Mouse (Mus musculus) layer of hippocampus, adult 2 months (tissue): ENCODE results near the gene Rps28. TPM values are rescaled to one million over a fixed set of nuclear protein-coding genes. Genes with fewer than 3 reads are reported as not detected.

Source experiments
- DNase-seq, 2 experiments: peaks; one replicate each; pipeline ENCODE4 v3.0.0; 2022; ENCODE audit warnings: low spot score in 2 of 2
- H3K27ac ChIP-seq: fragments of 200-600 bp; 2 replicates; pipeline ENCODE4 v1.8.1; 2022
- H3K4me3 ChIP-seq: fragments of 200-600 bp; 2 replicates; pipeline ENCODE4 v1.8.1; 2022; ENCODE audit warnings: mild to moderate bottlenecking
- CTCF ChIP-seq: fragments of 200-600 bp; conservative IDR thresholded peaks from 2 replicates; pipeline ENCODE4 v1.8.1; 2022; ENCODE audit warnings: antibody characterized with exemption, mild to moderate bottlenecking, moderate library complexity
- total RNA-seq, 2 experiments: library from RNA; stranded (reverse); gene quantifications; 2 replicates each; pipeline ENCODE4 v1.2.3; 2021

Gene Rps28
- total RNA-seq, 2 experiments from 2014 or later, result 723 to 770 TPM

DNA sequence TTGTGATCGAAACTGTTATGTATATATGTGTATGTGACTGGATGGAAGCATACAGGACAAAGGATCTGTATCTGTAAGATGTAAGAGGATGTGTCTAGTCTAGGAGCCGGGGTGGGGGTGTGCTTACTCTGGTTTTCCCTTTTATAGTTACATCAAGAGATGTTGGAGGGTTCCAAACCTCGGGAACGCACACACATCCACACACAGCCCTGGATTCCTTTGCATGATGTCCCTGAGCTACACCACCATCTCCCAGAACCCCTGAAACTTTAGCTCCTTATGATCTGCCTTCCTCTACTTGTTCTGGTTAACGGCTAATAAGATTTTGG, 44.4 kb downstream of the Rps28 start:
- peak overlapping the region; percentile 80 for H3K27ac ChIP-seq

DNA sequence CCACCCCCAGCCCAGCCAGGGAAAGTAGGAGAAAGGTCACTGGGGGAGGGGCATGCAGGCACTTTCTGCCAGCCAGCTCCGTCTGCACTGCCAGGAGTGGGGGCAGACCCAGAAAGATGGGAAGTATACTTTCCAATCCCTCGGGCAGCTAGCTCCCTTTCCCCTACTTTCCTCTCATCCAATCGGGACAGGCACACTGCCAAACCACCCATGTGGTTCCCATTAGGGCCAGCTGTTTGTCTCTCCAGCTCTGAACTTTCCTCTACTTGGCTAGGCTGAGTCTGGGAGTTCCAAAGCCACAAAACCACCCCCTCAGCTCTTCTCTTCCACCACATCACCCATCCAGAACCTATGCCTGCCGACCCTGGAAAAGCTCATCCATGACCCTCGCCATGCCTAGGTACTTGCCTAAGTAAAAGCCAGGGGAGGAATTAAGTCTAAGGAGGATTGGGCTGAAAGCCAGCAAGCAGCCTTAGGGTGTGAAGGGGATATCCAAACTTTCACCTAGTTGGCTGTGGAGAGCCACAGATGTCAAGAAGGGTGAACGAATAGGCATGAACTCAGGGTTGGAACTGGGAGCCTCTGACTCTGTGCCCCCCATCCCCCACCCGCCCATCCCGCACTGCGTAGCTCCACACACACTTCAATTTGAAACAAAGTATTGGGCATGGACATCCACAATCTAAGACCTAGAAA, 44.9 kb downstream of the Rps28 start:
- no peak for TF ChIP-seq CTCF
- peak; percentile 87 to 91 for DNase-seq
- Histone ChIP-seq H3K27ac (peak overlapping the region; percentile 80), H3K4me3 (peak overlapping the region; percentile 55; the same call in 1 of the 2 replicates)

More for the DNA sequence above, 44.4 kb downstream of the Rps28 start:
- DNase-seq, result no peak
- H3K4me3 ChIP-seq, result peak overlapping the region; percentile 55
- no peak for TF ChIP-seq CTCF

DNA sequence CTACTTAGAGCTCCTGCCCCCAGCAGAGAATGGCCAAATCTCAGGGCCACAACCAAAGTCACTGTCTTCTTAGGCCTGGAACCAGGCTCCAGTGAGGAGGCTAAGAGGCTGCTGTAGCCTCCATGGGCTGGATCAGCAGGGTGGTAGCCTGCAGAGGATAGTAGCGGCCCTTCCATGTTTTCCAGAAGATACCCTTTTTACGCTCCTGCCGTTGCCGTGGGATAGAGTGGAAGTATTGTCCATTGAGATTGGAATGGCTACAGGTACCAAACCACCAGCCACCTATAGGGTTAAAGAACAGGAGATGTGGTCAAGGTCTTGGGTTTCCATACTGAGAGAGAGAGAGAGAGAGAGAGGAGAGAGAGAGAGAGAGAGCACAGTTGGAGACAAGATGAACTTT, 49.1 kb downstream of the Rps28 start:
- DNase-seq, result no peak
- Histone ChIP-seq H3K4me3 (no peak overlapping the region), H3K27ac (no peak overlapping the region)
- TF ChIP-seq CTCF, result no peak

DNA sequence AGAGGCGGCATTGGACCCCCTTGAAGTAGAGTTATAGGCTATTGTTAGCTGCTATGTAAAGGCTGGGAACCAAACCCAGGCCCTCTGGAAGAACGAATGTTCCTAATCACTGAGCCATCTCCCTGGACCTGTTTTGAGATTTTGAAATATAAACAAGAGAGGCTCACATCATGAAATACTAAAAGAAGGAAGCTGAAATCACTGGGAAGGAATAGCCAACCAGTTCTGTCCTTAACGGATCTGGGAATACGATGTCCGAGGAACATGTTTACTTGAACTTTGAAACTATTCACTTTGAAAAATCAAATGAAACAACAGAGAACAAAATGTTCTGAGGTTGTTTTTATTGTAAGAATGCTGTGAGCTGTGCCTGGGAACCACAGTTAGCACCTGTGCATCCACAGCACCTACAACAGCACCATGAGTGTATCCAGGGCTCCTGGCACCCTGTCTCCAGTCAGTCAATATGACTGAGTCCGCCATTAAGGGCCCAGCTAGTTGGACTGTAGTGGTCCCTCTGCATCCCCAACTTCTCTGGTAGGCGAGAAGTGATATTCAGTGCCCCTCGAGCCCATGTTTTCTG, 49.7 kb downstream of the Rps28 start:
- no peak for DNase-seq
- no peak overlapping the region for H3K4me3 ChIP-seq
- no peak for TF ChIP-seq CTCF
- H3K27ac ChIP-seq, result no peak overlapping the region

DNA sequence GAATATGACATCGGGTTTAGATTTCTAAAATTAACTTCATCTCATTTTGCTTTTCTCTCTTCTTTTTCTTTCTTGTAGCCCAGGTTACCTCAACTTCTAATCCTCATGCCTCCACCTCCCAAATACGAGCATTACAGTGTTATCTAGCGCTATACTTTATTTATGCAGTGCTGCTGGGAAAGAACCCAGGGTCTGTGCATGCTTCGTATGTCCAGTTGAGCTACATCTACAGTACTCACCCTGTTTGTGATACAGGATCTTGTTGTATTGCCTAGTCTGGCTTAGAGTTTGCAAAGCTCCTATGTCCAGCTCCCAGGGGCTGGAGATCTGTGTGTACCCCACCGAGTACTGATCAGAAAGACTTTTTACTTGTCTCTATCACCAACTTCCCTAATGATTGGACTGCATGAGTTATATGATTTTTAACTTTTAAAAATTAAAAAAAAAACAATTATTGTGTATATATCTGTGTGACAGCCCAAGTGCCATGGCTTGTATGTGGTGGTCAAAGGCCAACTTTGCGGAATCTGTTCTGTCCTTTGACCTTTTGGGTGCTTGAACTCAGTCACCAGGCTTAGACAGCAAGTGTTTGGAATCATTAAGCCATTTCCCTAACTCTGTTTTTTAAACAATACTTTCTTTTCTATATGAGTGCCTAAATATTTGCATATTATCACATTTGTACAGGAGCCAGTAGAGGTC, 50.3 kb downstream of the Rps28 start:
- H3K27ac ChIP-seq, result no peak overlapping the region
- no peak overlapping the region for H3K4me3 ChIP-seq
- no peak for DNase-seq
- no peak for TF ChIP-seq CTCF

DNA sequence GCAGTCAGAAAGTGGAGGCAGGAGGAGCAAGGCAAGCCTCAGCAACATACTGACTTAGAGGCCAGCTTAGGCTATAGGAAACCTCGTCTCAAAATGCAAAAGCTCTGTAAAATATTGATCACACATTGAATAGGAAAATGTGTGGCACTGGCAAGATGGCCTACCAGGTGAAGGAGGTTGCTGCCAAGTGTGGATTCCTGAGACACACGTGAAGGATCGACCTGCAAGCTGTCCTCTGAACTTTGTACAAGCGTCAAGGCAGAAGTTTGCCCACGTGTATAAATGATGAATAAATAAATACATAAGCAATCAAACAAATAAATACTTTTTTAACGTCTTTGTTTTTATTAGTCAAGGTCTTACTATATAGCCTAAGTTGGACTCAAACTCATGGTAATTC, 50.9 kb downstream of the Rps28 start:
- TF ChIP-seq CTCF, result no peak
- no peak overlapping the region for H3K27ac ChIP-seq
- no peak overlapping the region for H3K4me3 ChIP-seq
- no peak for DNase-seq

DNA sequence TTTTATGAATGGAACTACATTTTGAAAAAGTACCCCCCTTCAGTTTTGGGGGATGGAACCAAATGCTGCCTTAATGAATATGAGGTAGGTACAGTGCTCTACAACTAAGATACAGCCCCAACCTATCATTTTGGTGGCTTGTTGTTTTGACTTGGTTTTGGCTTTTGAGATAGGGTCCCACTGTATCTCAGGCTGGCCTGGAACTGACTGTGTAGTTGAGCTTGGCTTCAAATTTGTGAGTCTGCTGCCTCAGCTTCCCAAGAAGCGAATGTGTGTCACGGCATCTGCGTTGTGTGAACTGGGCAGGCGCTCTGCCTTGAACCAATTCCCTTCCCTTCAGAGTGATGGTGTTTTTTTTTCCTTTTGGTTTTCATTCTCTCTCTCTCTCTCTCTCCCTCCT, 52.7 kb downstream of the Rps28 start:
- H3K4me3 ChIP-seq, result no peak overlapping the region
- no peak overlapping the region for H3K27ac ChIP-seq
- DNase-seq, result no peak
- no peak for TF ChIP-seq CTCF

Other genes with a start within 250 kb of the Rps28 start
- 10 to 100 TPM; 50.1 to 51.3 TPM for gene Zfp414, start 195.5 kb downstream of the Rps28 start, total RNA-seq
- gene Pram1, start 186.5 kb downstream of the Rps28 start, total RNA-seq, result under 1 TPM; 0.51 to 0.59 TPM
- gene Hnrnpm, start 137.7 kb downstream of the Rps28 start, total RNA-seq, result 100 to 1,000 TPM; 164 to 178 TPM
- gene March2, start 105.9 kb downstream of the Rps28 start, total RNA-seq, result 10 to 100 TPM; 84.7 to 86.1 TPM
- 100 to 1,000 TPM; 306 to 322 TPM for gene Rab11b, start 64.0 kb downstream of the Rps28 start, total RNA-seq
- 1 to 10 TPM; 4.1 to 4.2 TPM for gene Angptl4, start 42.7 kb downstream of the Rps28 start, total RNA-seq
- 10 to 100 TPM; 35.2 to 40.6 TPM for gene Kank3, start 14.0 kb downstream of the Rps28 start, total RNA-seq
- gene Ndufa7, start within 50 bp of the Rps28 start, total RNA-seq, result 100 to 1,000 TPM; 207 to 208 TPM
- gene Cd320, start 18.5 kb upstream of the Rps28 start, total RNA-seq, result 10 to 100 TPM; 22.6 to 25.0 TPM
- gene Gm7029, start 49.3 kb upstream of the Rps28 start, total RNA-seq, result not detected
- 1 to 10 TPM; 1.8 to 3.0 TPM for gene Kifc1, start 66.1 kb upstream of the Rps28 start, total RNA-seq
- under 1 TPM; 0.61 to 0.64 TPM for gene Platr17, start 80.6 kb upstream of the Rps28 start, total RNA-seq
- 10 to 100 TPM; 26.1 to 32.9 TPM for gene Daxx, start 84.9 kb upstream of the Rps28 start, total RNA-seq
- gene Tapbp, start 91.3 kb upstream of the Rps28 start, total RNA-seq, result 10 to 100 TPM; 30.2 to 40.1 TPM
- 10 to 100 TPM; 31.4 to 31.8 TPM for gene Zbtb22, start 91.3 kb upstream of the Rps28 start, total RNA-seq
- gene Rgl2, start 105.0 kb upstream of the Rps28 start, total RNA-seq, result 10 to 100 TPM; 68.9 to 76.4 TPM
- 10 to 100 TPM; 86.5 to 97.4 TPM for gene Pfdn6, start 115.8 kb upstream of the Rps28 start, total RNA-seq
- 10 to 100 TPM; 14.5 to 18.9 TPM for gene Wdr46, start 116.1 kb upstream of the Rps28 start, total RNA-seq
- gene B3galt4, start 126.9 kb upstream of the Rps28 start, total RNA-seq, result 1 to 10 TPM; 6.3 TPM
- 10 to 100 TPM; 84.3 to 92.5 TPM for gene Vps52, start 131.2 kb upstream of the Rps28 start, total RNA-seq
- 100 to 1,000 TPM; 310 to 336 TPM for gene Rps18, start 131.4 kb upstream of the Rps28 start, total RNA-seq
- 10 to 100 TPM; 20.7 to 22.5 TPM for gene H2-K1, start 175.8 kb upstream of the Rps28 start, total RNA-seq
- 10 to 100 TPM; 39.6 to 45.2 TPM for gene Ring1, start 200.1 kb upstream of the Rps28 start, total RNA-seq
- 10 to 100 TPM; 55.6 to 59.5 TPM for gene H2-Ke6, start 203.5 kb upstream of the Rps28 start, total RNA-seq
- 10 to 100 TPM; 97.7 to 98.9 TPM for gene Slc39a7, start 207.1 kb upstream of the Rps28 start, total RNA-seq
- gene Rxrb, start 207.2 kb upstream of the Rps28 start, total RNA-seq, result 10 to 100 TPM; 80.6 to 85.5 TPM
- 10 to 100 TPM; 18.9 to 23.1 TPM for gene Col11a2, start 214.9 kb upstream of the Rps28 start, total RNA-seq